Mouse (Mus musculus) E14TG2a.4 (cell line): ENCODE measurements around the gene Atg4c.

Experiments used
- CTCF ChIP-seq: conservative IDR thresholded peaks from 2 replicates; pipeline ENCODE4 v1.5.1; 2014; ENCODE audit warnings: low read length
- NANOG ChIP-seq: IDR thresholded peaks from 2 replicates; pipeline ENCODE4 v1.6.1; 2014; ENCODE audit warnings: borderline replicate concordance, low read length, mixed read lengths
- POU5F1 ChIP-seq: IDR thresholded peaks from 2 replicates; pipeline ENCODE4 v1.6.1; 2014; ENCODE audit warnings: low read length, borderline replicate concordance

- no peak for TF ChIP-seq CTCF
- no peak for TF ChIP-seq NANOG
- TF ChIP-seq POU5F1, result no peak
Observed at GRCm38 (mm10) chr4:99249826-99250225, 56.1 kb downstream of the Atg4c start.
